Mouse (Mus musculus): ENCODE measurements around the gene Arhgap24. TPM values are rescaled to one million over a fixed set of nuclear protein-coding genes. Genes with fewer than 3 reads are reported as not detected.

The Arhgap24 gene
- total RNA-seq, 1 experiment from 2014 or later = 13.4 TPM

GRCm38 (mm10) chr5:102578431-102578830, 97.2 kb downstream of the Arhgap24 start:
- DNase-seq = no peak

- no peak for DNase-seq
Measured at GRCm38 (mm10) chr5:102582864-102583410, 101.7 kb downstream of the Arhgap24 start.

DNA sequence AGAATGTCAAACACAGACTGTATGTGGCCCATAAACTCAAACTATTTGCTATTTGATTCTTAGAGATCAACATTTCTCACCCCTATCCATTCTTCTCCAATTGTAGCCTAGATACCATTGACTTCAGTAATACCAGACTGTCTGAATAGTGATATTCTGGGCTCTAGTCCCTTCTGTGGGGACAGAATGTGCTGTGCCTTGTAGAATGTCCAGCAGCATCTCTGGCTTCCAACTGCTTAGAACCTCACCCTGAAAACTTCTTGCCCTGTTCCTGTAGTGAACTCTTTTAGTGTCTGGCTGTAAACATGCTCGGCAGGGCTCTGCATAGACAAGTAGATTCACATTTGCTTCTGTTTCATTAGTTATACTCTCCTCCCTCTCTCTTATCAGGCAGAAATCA, 110.2 kb downstream of the Arhgap24 start:
- DNase-seq = no peak

DNA sequence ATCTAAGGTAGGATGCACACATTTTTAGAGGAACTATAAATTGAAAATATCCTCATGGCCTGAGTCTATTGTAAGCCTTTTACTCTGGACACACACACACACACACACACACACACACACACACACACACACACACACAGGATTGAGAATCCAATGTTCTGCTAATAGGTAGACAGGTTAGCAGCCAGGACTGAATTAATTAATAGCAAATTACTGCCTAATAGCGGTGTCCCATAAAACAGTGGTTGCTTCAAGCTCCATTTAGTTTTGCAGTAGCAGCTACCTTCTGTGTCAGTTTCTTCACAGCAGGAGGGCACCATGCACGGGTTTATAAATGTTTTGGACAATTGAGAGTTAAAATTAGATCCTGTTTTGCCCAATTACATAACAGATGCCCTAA, 111.9 kb downstream of the Arhgap24 start:
- DNase-seq = no peak

DNA sequence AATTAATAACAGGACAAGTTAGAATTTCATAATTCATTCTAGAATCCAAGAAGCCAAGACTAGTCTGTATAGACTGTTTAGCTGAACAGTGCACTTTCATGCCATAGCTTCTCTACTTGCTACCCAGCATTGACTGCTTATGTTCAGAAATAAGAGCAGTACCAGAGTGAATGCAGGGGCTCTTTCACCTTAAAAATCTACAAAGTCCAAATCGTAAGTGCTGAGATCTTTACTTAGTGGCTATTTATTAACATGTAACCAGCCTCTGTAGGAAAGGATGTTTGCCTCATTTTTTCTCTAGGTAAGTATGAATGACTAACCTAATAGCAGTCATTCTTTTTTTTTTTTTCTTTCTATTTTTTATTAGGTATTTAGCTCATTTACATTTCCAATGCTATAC, 117.9 kb downstream of the Arhgap24 start:
- DNase-seq = no peak

DNA sequence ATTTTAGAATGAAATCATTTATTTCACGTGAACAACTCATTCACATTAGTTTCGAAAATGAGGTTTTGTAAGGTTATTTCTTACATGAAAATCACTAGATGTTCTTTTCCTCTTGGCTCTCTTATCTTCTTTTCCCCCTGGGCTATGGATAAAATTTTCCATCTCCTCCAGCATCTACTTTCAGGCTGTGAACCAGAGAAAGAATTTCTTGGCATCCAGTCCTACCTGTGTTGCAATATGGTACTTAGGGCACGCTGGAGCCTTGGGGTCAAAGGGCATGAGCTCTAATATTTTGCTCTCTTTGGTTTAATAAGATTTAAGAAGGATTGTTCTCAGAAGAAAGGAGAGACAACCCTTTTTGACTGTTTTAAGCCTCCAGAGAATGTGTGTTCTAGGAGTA, 132.4 kb downstream of the Arhgap24 start:
- DNase-seq = peak; percentile 44

DNA sequence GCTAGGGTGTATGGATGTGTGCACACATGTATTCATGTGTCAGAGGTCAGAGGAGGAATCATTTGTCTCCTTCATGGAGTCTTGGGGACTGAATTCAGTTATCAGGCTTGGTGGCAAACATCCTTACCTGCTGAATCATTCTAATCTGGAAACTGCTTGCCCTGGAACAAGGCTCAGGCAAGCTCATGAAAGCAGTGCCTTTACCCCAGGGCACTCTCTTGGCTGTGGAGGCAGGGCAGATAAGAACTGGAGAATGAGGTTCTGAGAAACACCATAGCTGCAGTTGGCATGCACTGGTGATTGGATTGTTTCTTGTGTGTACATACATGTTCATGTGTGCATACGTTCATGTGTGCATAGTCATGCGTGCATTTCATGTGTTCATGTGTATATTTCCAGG, 132.9 kb downstream of the Arhgap24 start:
- DNase-seq = no peak

DNA sequence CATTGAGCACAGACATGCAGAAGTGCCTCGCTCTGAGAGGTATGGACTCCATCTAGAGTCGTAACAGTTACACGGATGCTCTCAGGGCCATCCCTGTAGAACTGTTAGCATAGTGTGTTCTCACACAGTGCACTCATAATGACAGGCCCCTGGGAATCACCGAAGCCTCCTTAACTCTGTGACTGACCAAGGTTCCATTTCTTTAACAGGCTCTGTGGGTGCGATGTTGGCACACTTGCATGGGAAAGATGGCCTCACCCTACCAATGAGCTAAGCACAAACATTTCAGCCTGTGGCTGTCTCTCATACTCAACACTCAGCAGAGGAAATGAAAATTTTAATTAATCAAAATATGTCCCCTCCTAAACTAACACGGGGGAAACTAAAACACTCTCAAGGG, 134.1 kb downstream of the Arhgap24 start:
- no peak for DNase-seq

- DNase-seq = no peak
Measured at GRCm38 (mm10) chr5:102621036-102621435, 139.8 kb downstream of the Arhgap24 start.

GRCm38 (mm10) chr5:102623807-102624435, 142.7 kb downstream of the Arhgap24 start:
- DNase-seq = no peak

DNA sequence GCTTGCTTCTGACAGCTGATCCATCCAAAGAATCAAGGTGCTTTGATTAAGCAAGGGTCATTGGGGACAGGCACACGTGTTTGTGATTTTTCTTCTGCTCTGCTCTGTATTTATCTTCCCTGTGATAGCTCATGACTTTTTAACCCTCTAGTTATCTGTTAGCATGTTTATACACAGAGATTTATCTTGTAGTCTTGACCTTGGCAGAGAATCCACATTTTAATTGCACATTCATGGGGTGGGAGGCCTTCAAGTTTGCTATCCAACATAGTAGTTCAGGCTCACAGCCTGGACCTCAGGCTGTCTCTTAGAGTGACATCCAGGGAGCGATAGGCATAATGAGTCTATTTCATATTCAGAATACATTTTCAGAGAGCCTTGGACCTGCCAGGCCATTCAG, 145.5 kb downstream of the Arhgap24 start:
- no peak for DNase-seq

DNA sequence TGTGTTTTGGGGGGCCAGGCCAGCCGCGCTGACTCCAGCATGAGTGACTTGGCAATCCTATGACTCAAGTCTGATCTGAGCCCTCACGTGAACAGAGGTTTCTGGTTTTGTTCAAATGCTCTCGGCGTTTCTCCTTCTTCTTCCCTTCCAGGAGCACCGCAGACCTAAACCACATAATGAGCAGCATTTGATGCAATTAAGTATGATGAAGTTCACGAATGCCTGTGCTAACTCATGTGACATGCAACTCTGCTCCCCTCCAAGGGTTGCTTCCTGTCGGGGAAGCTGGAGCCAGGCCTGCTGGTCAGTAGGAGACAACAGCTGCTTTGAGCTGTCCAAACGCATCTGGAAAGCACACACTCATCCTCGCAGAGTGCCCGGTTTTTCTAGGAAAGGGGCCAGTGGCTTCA, 148.2 kb downstream of the Arhgap24 start:
- DNase-seq = no peak

DNA sequence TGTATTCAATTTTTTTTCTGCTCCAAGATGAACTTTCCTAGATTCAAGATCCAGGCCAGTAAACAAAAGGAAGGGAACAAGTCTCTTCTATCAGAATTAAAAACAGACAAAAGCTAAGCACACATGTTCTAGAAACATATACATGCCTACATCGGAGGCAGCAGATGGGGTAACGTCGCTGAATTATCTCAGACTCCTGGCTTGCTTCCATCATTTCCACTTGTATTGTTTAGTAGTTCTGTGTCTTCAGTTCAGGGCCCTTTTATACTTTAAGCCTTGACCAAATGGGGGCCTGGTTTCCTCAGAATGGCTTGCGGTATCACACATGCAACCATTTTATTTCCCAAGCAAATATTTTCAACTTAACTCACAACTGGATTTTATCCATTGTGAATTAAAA, 154.4 kb downstream of the Arhgap24 start:
- no peak for DNase-seq

DNA sequence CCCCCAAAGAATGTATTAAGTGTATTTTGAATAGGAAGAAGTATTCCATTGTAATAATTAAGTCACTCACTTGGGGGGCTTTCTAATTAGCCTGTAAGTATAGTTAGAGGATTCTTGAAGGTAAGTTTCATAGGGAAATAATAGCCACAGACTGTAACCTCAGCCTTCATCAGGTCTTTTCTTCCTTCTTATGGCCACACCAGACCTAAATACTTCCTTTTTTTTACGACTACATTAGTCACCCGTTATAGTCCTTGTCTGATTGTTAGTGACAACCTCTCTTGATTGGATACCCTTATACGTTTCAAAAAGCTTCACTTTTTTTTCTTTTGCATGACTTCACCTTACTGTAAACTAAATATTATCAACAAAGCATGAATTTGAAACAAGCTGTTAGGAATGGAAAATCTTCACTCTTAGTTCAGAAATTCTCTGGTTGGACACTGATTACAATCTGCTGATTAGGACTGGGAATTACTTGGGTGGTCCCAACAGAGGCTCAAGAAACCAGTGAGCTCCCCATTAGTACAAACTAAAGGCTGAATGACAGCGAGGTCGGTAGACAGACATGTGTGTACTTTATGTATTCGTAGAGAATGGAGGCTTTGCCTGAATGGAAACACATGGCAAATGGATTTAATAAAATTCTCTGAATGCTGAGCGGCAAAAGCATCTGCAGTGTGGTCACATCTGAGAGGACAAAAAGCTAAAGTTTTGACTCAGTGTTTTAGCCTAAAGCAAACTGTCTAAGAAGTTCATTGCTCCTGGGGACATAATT, 158.8 kb downstream of the Arhgap24 start:
- DNase-seq = no peak

DNA sequence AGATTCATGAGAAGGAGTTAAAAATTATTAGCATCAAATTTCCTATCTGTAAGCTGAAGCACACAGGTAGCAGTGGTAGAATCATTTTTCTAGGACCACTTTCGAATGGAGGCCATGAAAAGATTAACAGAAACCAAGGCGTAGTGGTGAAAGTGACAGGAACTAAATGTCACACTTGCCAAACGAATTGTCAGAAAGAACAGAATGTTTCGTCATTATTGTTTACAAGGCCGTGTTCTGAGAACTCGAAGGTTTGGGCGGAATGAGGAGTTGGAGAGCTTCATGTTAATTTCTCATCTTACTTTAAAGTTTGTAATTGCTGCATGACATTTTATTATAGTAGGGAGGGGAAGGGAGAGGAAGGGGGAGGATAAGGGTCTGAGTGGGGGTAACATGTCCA, 162.2 kb downstream of the Arhgap24 start:
- no peak for DNase-seq

- no peak for DNase-seq
Measured at GRCm38 (mm10) chr5:102643820-102644219, 162.6 kb downstream of the Arhgap24 start.

DNA sequence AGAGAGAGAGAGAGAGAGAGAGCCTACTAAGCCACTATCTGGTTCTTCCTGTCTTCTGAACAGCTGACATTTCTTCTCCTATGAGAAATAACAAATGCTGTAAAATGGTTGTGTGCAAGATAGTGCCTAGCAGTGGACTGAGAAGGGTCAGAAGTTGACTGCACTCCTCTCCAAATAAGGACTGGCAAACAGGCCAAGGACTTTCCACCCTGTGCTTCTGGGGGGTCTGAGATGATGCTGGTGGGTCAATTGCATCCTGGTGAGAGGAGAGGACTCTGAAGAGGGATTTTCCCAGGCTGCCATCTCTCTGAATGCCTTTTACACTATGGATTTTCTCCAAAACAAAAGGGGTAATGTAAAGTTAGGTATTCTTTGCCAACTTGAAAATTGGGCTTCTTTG, 177.9 kb downstream of the Arhgap24 start:
- no peak for DNase-seq

GRCm38 (mm10) chr5:102664988-102665726, 184.0 kb downstream of the Arhgap24 start:
- DNase-seq = no peak

DNA sequence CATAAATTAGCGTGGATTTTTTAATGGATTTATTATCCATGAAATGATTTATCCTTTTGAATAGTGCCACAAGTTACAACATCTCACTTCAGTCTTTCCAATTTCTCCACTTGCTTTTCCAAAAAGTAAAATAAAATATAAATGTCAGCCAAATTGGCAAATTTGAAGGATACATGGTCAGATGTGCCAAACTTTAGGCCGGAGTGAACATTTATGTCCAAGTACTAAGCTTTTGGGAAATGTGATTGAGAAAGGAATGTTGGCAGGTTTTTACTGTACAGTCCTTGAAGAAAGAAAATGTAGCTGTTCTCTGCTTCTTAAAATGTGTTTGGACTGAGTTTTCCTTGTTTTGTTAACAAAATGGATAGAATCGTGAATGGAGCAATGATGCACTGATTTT, 185.7 kb downstream of the Arhgap24 start:
- no peak for DNase-seq

DNA sequence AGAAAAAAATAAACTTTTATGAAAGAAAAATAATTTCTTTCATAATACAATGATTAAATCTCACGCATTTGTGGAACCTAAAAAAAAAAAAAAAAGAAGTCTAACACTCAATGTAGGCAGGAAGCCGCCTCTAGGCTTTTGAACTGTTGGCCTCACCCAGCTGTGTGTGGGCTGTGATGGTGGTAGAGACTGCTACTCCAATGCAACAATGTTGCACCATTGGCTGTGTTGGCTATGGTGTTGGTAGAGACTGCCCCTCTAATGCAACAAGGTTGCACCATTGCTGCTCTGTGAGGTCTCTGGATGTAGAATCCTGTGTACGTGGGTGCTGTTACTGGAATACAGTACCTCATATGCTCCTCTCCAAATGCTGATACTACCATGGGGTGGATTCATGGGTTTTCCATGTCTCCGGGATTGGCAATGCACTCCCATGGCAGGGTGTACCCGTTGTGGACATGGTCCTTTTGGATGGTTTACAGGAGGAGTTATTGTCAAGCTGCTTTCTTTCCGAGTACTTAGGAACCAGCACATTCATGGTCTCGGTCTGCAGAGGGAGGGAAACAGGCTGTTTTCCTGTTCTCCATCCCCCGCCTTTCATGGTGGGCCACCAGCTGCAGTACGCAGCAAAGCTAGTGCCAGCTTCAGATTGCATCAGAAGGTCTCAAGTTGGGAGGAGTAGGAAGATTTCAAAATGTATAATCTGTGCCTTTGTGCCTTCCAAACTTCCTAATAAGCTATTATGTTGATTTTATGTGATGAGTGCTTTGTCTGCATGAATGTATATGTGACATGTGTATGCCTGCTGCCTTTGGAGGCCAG, 186.8 kb downstream of the Arhgap24 start:
- DNase-seq = no peak

DNA sequence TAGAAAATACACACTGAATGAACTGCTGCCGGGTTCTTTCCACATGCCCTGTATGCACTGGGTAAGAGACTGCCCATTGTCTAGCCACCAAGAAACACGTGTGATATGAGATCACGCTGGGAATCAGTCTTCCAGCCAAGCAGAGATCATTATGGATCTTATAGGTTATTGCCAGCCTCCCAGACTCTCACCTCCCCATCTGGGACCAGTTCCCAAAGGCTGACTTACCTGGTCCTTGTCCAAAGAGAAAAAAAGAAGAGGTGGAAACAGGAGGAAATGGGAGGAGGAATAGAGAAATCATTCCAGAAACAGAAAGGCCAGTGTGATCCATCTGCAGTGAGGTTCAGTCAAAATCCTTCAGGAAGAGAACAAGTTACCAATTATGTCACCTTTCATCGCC, 189.0 kb downstream of the Arhgap24 start:
- no peak for DNase-seq

- no peak for DNase-seq
Measured at GRCm38 (mm10) chr5:102670731-102671345, 189.6 kb downstream of the Arhgap24 start.

Measured in adrenal gland, postnatal 14 days (tissue).